In the genomic region with DNA sequence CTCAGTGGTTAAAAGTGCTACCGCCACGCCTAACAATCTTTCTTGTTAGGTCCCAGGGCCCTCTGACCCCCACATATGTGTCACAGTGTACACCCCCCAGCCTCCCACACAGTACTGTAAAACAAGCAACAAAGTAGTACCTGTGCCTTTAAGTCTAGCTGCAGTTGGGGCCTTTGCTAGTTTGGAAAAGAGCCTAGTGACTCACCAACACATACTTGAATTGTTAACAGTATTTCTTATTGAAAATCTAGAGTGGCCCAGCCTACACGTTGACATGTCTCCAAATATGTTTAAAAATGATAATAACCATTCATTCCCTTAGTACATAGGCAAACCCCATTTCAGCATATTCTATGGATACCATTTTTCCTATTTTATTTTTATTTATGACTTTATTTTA, we compare ENCODE assay signal across 26 mouse cellular contexts. TPM values are rescaled to one million over a fixed set of nuclear protein-coding genes. Genes with fewer than 3 reads are reported as not detected.
"Had no signal": no experiment of that assay in that cellular context is flagged by ENCODE, and none has a peak within 500 bp of the region (broad histone marks: within the 10 kb centered on the region; RNA-seq: fewer than 3 reads in every experiment).

No protein-coding gene starts in this region.

- ATAC-seq: hindbrain, embryonic 16.5 days; inflammation-experienced regulatory T-cells, adult 6 months; intestine, embryonic 15.5 days; intestine, postnatal 0 days; liver, embryonic 12.5 days had no signal

- DNase-seq: gastrocnemius, adult 2 months; gastrocnemius, postnatal 10 days; gastrocnemius, postnatal 25 days; heart, adult 2 months; heart, postnatal 10 days; heart, postnatal 4 days; kidney, adult 18-20 months; kidney, adult 8-10 months; kidney, postnatal 14 days; kidney, postnatal 36 days; layer of hippocampus, adult 9-11 months; layer of hippocampus, postnatal 36 days; left cerebral cortex, postnatal 4 days had no signal

- H3K27ac ChIP-seq: gastrocnemius, adult 2 months; heart, adult 2 months; hindbrain, embryonic 10.5 days; hindbrain, embryonic 12.5 days; hindbrain, embryonic 14.5 days; intestine, embryonic 15.5 days; limb, embryonic 13.5 days; limb, embryonic 15.5 days; liver, embryonic 12.5 days had no signal

- H3K9ac ChIP-seq: heart, embryonic 12.5 days; hindbrain, embryonic 12.5 days; hindbrain, embryonic 14.5 days; intestine, embryonic 15.5 days; limb, embryonic 13.5 days; limb, embryonic 15.5 days; liver, embryonic 12.5 days had no signal

- H3K9me3 ChIP-seq: heart, embryonic 12.5 days; hindbrain, embryonic 10.5 days; hindbrain, embryonic 12.5 days; intestine, embryonic 15.5 days; limb, embryonic 13.5 days; limb, embryonic 15.5 days; liver, embryonic 12.5 days had no signal

- H3K4me1 ChIP-seq: heart, embryonic 12.5 days; hindbrain, embryonic 10.5 days; hindbrain, embryonic 12.5 days; intestine, embryonic 15.5 days; limb, embryonic 13.5 days; limb, embryonic 15.5 days had no signal

- H3K4me2 ChIP-seq: heart, embryonic 12.5 days; hindbrain, embryonic 12.5 days; hindbrain, embryonic 14.5 days; intestine, embryonic 15.5 days; limb, embryonic 13.5 days; limb, embryonic 15.5 days; liver, embryonic 12.5 days had no signal

- H3K4me3 ChIP-seq: gastrocnemius, adult 2 months; heart, adult 2 months; heart, embryonic 12.5 days; hindbrain, embryonic 10.5 days; hindbrain, embryonic 12.5 days; intestine, embryonic 15.5 days; limb, embryonic 13.5 days; limb, embryonic 15.5 days; liver, embryonic 12.5 days had no signal

- H3K27me3 ChIP-seq: heart, embryonic 12.5 days; hindbrain, embryonic 12.5 days; intestine, embryonic 15.5 days; limb, embryonic 13.5 days; limb, embryonic 15.5 days; liver, embryonic 12.5 days had no signal

RNA-seq across cellular contexts. Expression of a gene that starts 57.4 kb away (rescaled TPM):
- polyA plus RNA-seq: heart, embryonic 16.5 days; liver, adult 2 months; liver, embryonic 12.5 days had no signal
